Mouse (Mus musculus) kidney, embryonic 15.5 days (tissue): ENCODE data around the gene Prss28. TPM values are rescaled to one million over a fixed set of nuclear protein-coding genes. Genes with fewer than 3 reads are reported as not detected.

ENCODE experiments used
- ATAC-seq: fragments of 200-750 bp; cut with Nextera tagmentation; replicated peaks from 2 replicates; pipeline ENCODE4 v1.8.0; 2017; ENCODE audit warnings: moderate TSS enrichment; ENCODE audit not compliant: low FRiP score
- H3K27ac ChIP-seq: fragments of 300-500 bp; sonication (generic); 2 replicates; pipeline ENCODE4 v1.5.1; 2015; ENCODE audit warnings: mild to moderate bottlenecking, inconsistent platforms
- H3K27me3 ChIP-seq: fragments of 300-500 bp; sonication (generic); 2 replicates; pipeline ENCODE4 v1.6.1; 2015; ENCODE audit warnings: inconsistent platforms
- H3K36me3 ChIP-seq: fragments of 300-500 bp; sonication (generic); 2 replicates; pipeline ENCODE4 v1.6.1; 2015; ENCODE audit warnings: inconsistent platforms
- H3K4me1 ChIP-seq: fragments of 300-500 bp; sonication (generic); 2 replicates; pipeline ENCODE4 v1.6.1; 2015; ENCODE audit warnings: inconsistent platforms
- H3K4me2 ChIP-seq: fragments of 300-500 bp; sonication (generic); 2 replicates; pipeline ENCODE4 v1.6.1; 2015; ENCODE audit warnings: moderate library complexity, mild to moderate bottlenecking, inconsistent platforms
- H3K4me3 ChIP-seq: fragments of 300-500 bp; sonication (generic); replicated peaks from 2 replicates; pipeline ENCODE4 v1.5.1; 2015; ENCODE audit warnings: mild to moderate bottlenecking, inconsistent platforms
- H3K9ac ChIP-seq: fragments of 300-500 bp; sonication (generic); 2 replicates; pipeline ENCODE4 v1.6.1; 2015; ENCODE audit warnings: mild to moderate bottlenecking, inconsistent platforms
- H3K9me3 ChIP-seq: fragments of 300-500 bp; sonication (generic); replicated peaks from 2 replicates; pipeline ENCODE4 v1.6.1; 2016; ENCODE audit warnings: inconsistent platforms
- WGBS: fragments of 180-500 bp; shearing (Covaris S2); methylation state at CpG from one replicate; pipeline ENCODE4 v1.1.7; 2015; ENCODE audit warnings: mixed read lengths; 5-methylcytosine and 5-hydroxymethylcytosine counted together
- polyA plus RNA-seq: library from polyadenylated mRNA; unstranded; fragments of >200 nt; fragmentation: Nextera tagmentation; extraction: Ambion mirVana; gene quantifications from 2 replicates; pipeline ENCODE4 v1.2.1, GENCODE M21; 2015

Gene Prss28
- not detected in 2 replicates for polyA plus RNA-seq

DNA sequence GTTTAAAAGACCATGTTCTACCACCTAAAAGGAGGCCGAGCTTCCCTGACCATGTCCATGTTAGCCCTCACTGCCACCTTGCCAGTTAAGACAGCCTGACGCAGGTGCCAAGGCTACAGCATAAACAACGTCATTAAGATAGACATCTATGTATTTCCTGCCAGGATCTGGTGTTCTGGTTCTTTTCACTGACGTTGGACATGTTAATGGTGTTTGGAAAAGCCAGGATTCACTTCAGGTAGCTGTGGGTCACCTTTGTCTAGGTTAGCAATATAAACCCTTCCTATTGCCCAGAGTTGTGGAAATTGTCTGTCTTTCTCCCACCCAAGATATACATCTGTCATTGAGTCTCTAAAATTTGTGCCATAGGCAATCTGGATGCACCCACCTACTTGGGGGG lies at the start of gene Prss28:
TSS of gene Prss28 (plus strand) at position 301 of the 400 bp plus-strand sequence.
- Histone ChIP-seq H3K36me3 (no peaks in the 10 kb centered on the region), H3K9me3 (no peaks in the 10 kb centered on the region), H3K27me3 (0 out of 2 replicates have a peak, but pooled peaks cover 2% of the 10 kb centered on the region), H3K27ac (no peak within 1 kb of the TSS), H3K9ac (no peak within 1 kb of the TSS), H3K4me3 (no peak within 1 kb of the TSS), H3K4me2 (no peak within 1 kb of the TSS), H3K4me1 (no peaks in the 10 kb centered on the region)
- 69% methylated on average over 4 of the region's 4 CpGs for WGBS
- ATAC-seq: no peak

DNA sequence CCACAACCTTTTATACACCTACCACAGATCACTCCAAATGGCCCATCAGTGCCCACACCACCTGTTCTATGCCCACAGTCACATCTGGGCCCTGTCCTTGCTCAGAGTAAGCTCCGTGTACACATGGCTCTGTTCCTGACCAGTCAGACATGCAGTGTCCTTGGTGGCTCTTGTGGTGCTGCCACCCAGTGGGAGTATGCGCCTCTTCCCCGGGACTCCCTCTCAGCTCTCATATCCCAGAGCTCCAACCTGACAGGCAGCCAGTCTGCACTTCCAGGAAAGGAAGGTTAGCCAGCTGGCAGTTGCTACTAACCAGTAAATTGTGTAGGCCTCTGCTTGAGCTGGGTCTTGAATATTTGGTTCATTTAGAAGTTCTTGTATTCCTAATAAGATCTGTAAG lies 44.0 kb upstream of the Prss28 start:
- Histone ChIP-seq H3K27ac (no peak overlapping the region), H3K9me3 (no peaks in the 10 kb centered on the region), H3K4me1 (peaks cover 4% of the 10 kb centered on the region; the same call in 1 of the 2 replicates), H3K36me3 (peaks cover 82% of the 10 kb centered on the region), H3K4me2 (no peak overlapping the region), H3K9ac (no peak overlapping the region), H3K4me3 (no peak overlapping the region), H3K27me3 (no peaks in the 10 kb centered on the region)
- 0 out of 2 replicates have a peak, but pooled peaks have one; percentile 22 for ATAC-seq
- 73% methylated on average over 3 of the region's 3 CpGs for WGBS

DNA sequence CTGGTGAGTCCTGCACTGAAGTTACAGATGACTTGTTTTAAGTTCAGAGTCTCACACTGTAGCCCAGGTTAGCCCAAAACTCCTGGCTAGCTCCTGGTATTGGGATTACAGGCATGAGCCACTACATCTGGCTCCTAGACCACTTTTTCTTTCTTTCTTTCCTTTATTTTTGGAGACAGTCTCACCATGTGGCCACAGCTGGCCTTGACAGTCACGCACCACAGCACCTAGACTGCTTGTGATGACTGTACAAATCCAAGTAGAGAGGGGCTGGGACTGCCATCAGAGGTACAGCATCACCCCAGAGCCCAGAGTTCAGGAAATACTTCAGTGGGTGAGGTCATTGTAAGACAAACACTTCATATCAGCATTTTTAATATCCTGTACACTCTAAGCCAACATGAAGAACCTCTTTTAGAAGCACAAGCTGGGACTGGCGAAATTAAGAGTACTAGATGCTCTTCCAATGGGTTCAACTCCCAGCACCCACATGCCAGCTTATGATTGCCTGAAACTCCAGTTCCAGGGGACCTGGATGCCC lies 37.6 kb upstream of the Prss28 start:
- Histone ChIP-seq H3K9ac (peak overlapping the region; percentile 98), H3K27ac (no peak overlapping the region), H3K9me3 (no peaks in the 10 kb centered on the region), H3K27me3 (no peaks in the 10 kb centered on the region), H3K4me2 (peak overlapping the region; percentile 75), H3K36me3 (peaks cover 48% of the 10 kb centered on the region), H3K4me3 (peak overlapping the region; percentile 85), H3K4me1 (peaks cover 34% of the 10 kb centered on the region)
- ATAC-seq: no peak
- WGBS: 60% methylated on average over 2 of the region's 2 CpGs

DNA sequence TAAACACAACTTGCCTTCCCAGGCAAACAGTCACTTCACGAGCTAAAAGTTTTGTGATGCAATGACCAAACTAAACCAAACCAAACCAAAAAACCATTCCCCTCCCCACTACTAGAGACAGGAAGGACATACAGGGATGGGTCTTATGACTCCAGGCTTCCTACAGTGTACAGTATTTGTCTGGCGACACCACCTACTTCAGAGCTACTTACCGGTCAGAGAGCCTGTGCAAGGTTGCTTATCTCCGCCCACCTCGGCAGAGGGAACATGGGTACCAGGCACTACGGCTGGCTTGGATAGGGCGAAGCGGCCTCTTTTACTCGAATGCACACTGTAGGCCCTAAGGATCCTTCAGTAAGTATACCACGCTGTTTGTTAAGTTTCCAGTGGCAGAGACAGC lies 36.1 kb upstream of the Prss28 start:
- H3K9me3 ChIP-seq: no peaks in the 10 kb centered on the region
- ATAC-seq: no peak
- WGBS: 2% methylated on average over 10 of the region's 10 CpGs
- peak overlapping the region; percentile 98 for H3K27ac ChIP-seq
- peak overlapping the region; percentile 75 for H3K4me2 ChIP-seq
- peak overlapping the region; percentile 98 for H3K9ac ChIP-seq
- no peaks in the 10 kb centered on the region for H3K27me3 ChIP-seq
- H3K4me3 ChIP-seq: peak overlapping the region; percentile 85
- H3K36me3 ChIP-seq: peaks cover 34% of the 10 kb centered on the region
- H3K4me1 ChIP-seq: peaks cover 34% of the 10 kb centered on the region

DNA sequence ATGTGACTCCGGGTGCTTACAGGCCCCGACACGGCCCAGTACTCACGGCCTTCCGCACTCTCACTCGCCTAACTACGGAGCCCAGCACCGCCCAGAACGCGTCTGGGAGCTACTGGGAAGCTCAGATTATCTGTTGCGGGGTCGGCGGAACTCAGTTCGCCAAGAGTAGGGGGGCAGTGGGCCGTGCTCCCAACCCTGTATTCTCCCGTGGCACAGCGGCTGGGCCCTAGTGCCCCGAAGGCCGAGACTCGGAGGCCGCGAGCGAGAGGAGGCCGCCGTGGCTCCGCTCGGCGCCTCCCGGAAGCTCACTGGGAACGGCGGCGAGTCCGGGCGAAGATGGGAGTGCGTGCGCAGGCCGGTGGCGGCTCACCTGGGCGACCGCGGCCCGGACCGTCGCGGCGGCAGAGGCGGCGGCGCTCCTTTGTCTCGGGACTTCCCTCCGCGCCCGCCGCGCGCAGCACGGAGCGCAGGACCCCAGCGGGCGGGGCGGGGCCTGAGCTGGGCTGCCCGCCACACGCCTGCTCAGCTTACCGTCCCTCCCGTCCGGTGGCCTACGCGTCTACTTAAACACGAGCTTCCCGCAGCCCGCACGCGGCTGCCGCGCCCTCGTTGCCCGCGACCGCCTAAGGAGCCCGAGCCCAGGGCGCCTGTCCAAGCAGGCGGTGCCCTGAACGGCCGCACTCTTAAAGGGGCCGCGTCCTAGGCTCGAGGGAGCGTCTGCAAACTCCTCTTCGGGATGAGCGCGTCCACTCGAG lies 35.3 kb upstream of the Prss28 start:
- peak overlapping the region; percentile 75 for H3K4me2 ChIP-seq
- no peaks in the 10 kb centered on the region for H3K27me3 ChIP-seq
- under 1% methylated on average over 92 of the region's 92 CpGs for WGBS
- no peaks in the 10 kb centered on the region for H3K9me3 ChIP-seq
- peaks cover 34% of the 10 kb centered on the region for H3K4me1 ChIP-seq
- H3K36me3 ChIP-seq: peaks cover 26% of the 10 kb centered on the region
- peak overlapping the region; percentile 98 for H3K9ac ChIP-seq
- peak overlapping the region; percentile 98 for H3K27ac ChIP-seq
- peak overlapping the region; percentile 85 for H3K4me3 ChIP-seq
- ATAC-seq: peak; percentile 91

DNA sequence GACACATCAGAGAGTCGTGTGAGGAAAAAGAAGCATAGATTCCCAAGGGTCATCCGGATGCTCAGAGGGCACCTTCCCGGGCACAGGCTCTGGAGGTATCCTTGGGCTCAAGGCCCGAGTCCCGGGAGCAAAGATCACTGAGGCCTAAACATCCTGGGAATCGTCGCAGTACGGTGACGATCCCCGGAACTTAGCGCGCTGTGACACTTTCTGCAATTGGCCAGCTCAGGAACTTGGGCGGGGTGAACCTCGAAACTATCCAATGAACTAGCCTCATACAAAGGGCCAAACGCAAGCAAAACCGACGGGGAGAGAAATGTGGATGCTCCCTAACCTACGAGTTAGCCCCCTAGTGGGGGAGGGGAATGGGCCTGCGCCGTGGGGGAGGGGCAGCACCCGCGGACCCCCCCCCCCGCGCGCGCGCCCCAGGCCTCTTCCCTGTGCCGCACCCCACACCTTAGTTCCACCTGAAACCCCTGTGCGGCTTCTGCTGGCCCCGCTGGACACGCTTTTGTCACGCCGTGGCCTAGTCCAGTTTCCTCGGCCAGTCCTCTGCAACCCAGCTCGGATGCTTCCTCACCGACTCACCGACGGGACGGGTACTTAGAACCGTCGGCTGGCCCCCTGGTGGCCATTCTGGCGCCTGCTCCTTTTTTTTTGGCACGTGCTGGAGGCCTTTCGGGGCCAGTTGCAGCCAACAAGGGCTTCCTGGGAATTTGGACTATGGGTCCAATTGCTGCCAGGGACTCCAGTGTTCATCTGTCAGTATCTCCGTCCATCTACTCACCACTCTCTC lies 34.5 kb upstream of the Prss28 start:
- H3K4me2 ChIP-seq: peak overlapping the region; percentile 75
- H3K27me3 ChIP-seq: no peaks in the 10 kb centered on the region
- peak overlapping the region; percentile 85 for H3K4me3 ChIP-seq
- ATAC-seq: peak; percentile 89
- H3K27ac ChIP-seq: peak overlapping the region; percentile 98
- peaks cover 34% of the 10 kb centered on the region for H3K4me1 ChIP-seq
- H3K9me3 ChIP-seq: no peaks in the 10 kb centered on the region
- H3K9ac ChIP-seq: peak overlapping the region; percentile 98
- H3K36me3 ChIP-seq: peaks cover 18% of the 10 kb centered on the region
- under 1% methylated on average over 40 of the region's 45 CpGs for WGBS

DNA sequence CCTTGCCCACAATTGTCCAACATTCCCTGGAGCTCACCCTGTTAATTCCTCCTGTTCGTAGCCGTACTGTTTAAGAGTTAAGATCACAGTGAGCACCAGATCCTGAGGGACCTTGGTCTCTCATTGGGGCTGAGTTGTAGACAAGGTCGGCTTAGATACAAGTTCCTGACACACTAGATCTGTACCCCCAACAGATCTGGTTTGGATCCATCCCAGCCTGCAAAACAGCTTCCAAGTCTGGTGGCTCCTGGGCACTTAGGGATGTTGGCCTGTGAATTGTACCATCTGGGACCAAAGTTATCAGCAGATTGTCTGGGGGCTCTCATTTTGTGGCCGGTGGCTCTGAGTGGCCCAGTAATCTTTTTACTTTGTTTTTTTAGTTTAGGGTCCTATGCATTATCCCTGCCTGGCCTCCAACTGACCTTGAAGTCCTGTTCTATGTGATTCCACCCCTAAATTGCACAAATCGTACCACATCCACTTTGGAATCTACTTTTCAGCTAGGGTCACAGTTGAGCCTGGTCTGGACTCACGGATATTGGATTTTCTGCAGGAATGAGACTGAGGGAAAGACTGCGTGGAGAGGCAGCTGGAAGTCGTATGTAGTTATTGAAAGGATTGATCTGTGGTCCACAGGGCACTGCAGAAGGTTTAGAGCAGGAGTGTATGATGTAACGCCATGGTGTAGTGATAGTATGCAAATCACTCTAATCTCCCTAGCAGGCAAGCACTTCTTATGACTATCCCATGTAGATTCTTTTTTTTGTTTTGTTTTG lies 33.7 kb upstream of the Prss28 start, which contains the start of gene Ube2i:
TSS of gene Ube2i (minus strand) at position 52 of the 776 bp plus-strand sequence.
- H3K4me2 ChIP-seq: peak within 1 kb of the TSS; percentile 75
- no peak for ATAC-seq
- H3K9me3 ChIP-seq: no peaks in the 10 kb centered on the region
- H3K27me3 ChIP-seq: peaks cover 6% of the 10 kb centered on the region; the same call in 1 of the 2 replicates
- peak within 1 kb of the TSS; percentile 98 for H3K27ac ChIP-seq
- H3K36me3 ChIP-seq: peaks cover 9% of the 10 kb centered on the region
- H3K9ac ChIP-seq: peak within 1 kb of the TSS; percentile 98
- H3K4me1 ChIP-seq: peaks cover 29% of the 10 kb centered on the region
- 81% methylated on average over 9 of the region's 9 CpGs for WGBS
- H3K4me3 ChIP-seq: peak within 1 kb of the TSS; percentile 85

DNA sequence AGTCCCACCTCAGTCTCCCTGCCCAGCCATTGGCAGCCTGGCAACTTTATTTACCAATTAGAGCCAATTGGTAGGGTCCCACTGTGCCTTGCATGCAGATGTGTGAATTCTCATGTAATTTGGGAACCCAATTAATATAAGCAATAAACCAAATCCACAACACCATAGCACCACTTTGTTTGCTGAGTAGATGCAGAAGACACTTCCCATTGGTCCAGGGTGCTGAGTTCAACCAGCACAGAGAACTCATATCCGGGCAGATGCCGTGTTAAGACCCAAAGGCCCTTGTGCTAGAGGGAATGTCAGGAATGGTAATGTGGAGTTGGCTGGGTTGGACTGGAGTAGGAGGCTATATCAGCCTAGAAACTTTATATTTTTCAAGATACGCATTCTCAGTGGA lies 32.6 kb upstream of the Prss28 start:
- no peak for ATAC-seq
- H3K9ac ChIP-seq: no peak overlapping the region
- 95% methylated on average over 3 of the region's 3 CpGs for WGBS
- peaks cover 6% of the 10 kb centered on the region; the same call in 1 of the 2 replicates for H3K27me3 ChIP-seq
- peaks cover 1% of the 10 kb centered on the region; the same call in 1 of the 2 replicates for H3K36me3 ChIP-seq
- H3K27ac ChIP-seq: no peak overlapping the region
- no peak overlapping the region for H3K4me2 ChIP-seq
- peaks cover 21% of the 10 kb centered on the region for H3K4me1 ChIP-seq
- no peak overlapping the region for H3K4me3 ChIP-seq
- no peaks in the 10 kb centered on the region for H3K9me3 ChIP-seq

DNA sequence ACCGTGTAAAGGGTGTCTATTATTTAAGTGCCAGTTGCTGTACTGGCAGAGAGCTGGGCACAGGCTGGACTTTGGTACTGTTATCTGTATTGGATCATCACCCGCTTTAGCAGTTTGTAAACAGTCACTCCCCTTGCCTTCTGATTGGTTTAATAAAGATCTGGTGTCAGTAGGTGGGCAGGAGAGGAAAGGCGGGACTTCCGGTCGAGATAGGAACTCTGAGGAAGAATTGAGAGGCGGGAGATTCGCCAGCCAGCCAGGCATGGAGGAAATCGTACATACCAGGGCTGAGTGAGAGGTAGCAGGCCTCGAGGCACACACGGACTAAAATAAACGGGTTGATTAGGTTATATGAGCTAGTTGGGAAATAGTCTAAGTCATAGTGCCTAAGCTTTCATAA lies 26.3 kb upstream of the Prss28 start:
- Histone ChIP-seq H3K36me3 (no peaks in the 10 kb centered on the region), H3K9ac (no peak overlapping the region), H3K4me3 (no peak overlapping the region), H3K9me3 (no peaks in the 10 kb centered on the region), H3K27me3 (peaks cover 6% of the 10 kb centered on the region; the same call in 1 of the 2 replicates), H3K27ac (no peak overlapping the region), H3K4me2 (peak overlapping the region; percentile 17; the same call in 1 of the 2 replicates), H3K4me1 (no peaks in the 10 kb centered on the region)
- ATAC-seq: no peak
- 46% methylated on average over 11 of the region's 11 CpGs for WGBS

DNA sequence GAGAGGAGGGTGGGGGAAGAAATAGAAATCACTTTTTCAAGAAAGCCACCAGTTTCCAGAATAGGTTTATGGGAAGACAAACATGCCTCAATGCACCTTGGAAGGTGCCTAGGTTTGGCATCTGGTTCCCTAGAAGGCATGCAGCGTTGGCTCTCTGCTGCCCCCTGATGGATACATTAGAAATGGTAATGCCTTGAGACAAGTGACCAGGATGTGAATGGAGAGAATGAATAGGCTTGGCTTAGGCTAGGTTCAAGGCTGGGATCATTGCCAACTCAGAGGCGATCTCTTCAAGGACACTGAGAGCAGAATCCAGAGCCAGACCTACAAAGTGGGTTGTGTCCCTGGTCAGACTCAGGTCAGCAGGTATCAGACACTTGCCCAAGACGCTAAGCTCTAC lies 23.4 kb upstream of the Prss28 start:
- 20% methylated on average over 3 of the region's 3 CpGs for WGBS
- no peaks in the 10 kb centered on the region for H3K9me3 ChIP-seq

DNA sequence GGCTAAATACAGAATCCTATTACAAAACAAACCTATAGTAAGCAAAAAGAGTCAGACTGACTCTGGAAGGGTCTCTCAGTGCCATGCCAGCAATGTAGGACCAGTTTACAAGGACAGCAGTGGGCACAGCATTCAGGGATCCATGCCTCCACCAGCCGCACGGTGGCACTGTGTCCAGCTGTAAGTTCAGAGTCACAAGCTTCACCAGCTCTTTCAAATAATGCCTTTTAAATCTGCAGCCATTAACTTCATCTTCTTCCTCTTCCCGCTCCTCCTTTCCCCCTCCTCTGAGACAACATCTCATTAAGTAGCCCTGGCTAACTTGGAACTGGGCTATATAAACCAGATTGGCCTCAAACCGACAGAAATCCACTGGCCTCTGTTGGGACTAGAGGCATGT lies 19.6 kb upstream of the Prss28 start:
- Histone ChIP-seq H3K4me3 (no peak overlapping the region), H3K27me3 (no peaks in the 10 kb centered on the region), H3K9ac (no peak overlapping the region), H3K27ac (no peak overlapping the region), H3K36me3 (no peaks in the 10 kb centered on the region), H3K4me1 (no peaks in the 10 kb centered on the region), H3K9me3 (no peaks in the 10 kb centered on the region), H3K4me2 (no peak overlapping the region)
- ATAC-seq: no peak
- WGBS: 20% methylated on average over 4 of the region's 4 CpGs

More for the DNA sequence above, 23.4 kb upstream of the Prss28 start:
- no peak for ATAC-seq
- H3K27me3 ChIP-seq: no peaks in the 10 kb centered on the region
- no peaks in the 10 kb centered on the region for H3K4me1 ChIP-seq
- no peaks in the 10 kb centered on the region for H3K36me3 ChIP-seq
- no peak overlapping the region for H3K27ac ChIP-seq
- H3K4me3 ChIP-seq: no peak overlapping the region
- H3K4me2 ChIP-seq: no peak overlapping the region
- H3K9ac ChIP-seq: no peak overlapping the region
